Mouse (Mus musculus) gastrocnemius, adult 18-20 months (tissue): Measurements from ENCODE around the gene Fgf2. TPM values are rescaled to one million over a fixed set of nuclear protein-coding genes. Genes with fewer than 3 reads are reported as not detected.
A peak's percentile ranks its signal among the peaks of the same experiment; 100 is the strongest.

Experiments
- DNase-seq: peaks from one replicate; pipeline ENCODE4 v3.0.0; 2021; ENCODE audit warnings: low spot score
- total RNA-seq, 2 experiments: library from RNA; stranded (reverse); gene quantifications; 2 replicates each; pipeline ENCODE4 v1.2.3; 2021

The Fgf2 gene
- total RNA-seq, 2 experiments from 2014 or later = 5.7 to 10.1 TPM

DNA sequence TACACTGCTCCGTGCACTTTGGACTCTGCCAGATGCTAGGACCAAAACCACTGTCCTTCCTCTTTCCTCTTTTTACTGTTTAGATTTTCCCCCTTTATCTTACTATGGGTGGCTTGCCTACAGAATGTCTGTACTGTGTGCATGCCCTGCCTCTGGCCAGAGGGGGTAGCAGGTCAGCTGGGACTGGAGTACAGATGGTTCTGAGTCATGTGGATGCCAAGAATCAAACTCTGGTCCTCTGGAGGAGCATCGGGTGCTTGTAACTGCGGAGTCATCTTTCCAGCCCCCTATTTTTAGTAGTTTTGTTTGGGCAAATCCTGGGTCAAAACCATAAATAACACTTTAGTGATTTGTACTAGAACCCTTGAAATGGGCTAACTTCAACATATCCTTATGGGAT is 65.3 kb downstream of the Fgf2 start:
- no peak for DNase-seq

DNA sequence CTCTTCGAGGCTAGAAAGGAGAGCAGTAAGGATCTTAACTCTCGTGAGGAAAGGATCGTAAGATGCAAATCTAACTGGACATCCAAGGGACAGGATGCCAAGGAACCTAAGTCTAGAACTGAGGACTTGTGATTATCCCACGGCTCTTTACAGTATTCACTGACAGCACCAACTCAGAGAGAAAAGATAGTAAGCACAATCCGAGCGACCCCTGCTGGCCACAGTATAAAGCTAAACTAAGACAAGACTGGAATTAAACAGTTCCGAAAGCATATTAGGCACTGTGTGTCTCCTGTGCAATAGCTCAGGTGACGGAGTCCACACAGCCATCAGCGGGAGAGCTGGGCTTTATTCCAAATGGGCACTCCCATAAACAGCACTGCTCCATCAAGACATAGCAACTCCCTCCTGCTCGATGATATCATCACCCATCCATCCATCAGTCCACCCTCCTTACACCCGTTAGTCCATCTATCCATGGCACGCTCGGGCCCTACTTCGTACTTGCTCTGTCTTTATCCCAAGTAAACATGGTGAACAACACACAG is 66.3 kb downstream of the Fgf2 start:
- DNase-seq = peak; percentile 85

DNA sequence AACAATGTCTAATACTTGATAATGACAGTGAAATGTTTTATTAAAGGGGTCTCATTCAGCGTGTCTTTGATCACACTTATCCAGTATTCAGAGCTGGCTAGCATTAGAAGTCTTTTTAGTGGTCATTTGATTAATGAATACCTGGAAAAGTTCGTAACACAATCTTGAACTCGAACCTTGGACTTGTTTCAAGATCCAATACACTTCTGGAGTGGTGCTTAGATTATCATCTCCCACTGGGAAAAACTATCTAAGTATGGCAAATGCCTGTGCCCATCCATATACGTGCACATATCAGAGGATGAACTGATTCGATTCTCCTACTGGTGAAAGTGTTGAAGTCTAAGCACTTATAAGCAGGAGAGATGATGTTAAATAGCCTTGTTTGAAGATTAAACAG is 70.2 kb downstream of the Fgf2 start:
- no peak for DNase-seq

DNA sequence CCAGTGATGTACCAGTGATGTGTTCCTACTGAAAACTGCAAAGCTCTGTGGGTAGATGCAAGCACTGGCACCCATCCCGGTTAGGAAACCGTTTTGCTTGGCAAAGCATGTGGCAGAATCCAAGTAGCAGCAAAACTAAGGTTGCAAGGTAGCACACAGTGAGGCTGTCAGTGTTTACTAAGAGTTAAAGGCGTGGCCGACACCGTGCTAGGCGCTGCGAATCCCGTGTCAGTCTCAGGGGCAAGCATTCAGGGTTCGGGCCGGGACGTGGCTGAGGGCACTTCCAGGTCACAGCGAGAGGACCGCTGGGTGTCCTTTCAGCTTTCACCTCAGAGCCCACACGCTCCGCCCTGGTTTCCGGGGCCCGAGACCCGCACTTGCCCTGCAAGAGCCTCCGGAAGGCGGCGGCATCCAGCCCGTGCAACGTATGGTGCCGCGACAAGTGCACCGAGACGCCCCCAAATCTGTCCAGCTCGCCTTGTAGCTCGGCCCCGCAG is 70.9 kb downstream of the Fgf2 start:
- peak; percentile 58 for DNase-seq

DNA sequence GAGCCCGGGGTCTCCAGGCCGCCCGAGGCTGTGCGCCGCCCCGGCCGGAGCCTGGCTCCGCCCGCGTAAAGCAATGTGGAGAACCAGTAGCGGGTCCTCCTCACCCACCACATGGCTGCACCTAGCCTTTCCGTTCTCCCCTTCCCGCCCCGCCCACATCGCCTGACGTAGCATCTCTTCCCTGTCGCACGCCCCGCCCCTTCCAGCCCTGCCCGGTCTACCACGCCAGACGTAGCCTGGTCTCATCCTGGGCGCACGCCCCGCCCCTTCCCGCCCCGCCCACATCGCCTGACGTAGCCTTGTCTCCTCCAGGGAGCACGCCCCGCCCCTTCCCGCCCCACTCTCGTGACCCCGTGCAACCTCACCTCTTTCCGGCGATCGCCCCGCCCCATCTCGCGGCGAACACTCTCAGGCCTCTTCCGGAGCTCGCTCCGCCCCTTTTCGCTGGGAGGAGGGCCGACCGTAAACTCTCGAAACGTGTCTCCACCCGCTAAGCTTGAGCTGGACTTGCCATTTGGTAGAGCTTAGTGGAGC is 71.4 kb downstream of the Fgf2 start, which contains the start of gene Spata5:
Gene Spata5, plus strand, starts transcription at position 439 of the 534 bp plus-strand sequence.
- DNase-seq = peak; percentile 97

DNA sequence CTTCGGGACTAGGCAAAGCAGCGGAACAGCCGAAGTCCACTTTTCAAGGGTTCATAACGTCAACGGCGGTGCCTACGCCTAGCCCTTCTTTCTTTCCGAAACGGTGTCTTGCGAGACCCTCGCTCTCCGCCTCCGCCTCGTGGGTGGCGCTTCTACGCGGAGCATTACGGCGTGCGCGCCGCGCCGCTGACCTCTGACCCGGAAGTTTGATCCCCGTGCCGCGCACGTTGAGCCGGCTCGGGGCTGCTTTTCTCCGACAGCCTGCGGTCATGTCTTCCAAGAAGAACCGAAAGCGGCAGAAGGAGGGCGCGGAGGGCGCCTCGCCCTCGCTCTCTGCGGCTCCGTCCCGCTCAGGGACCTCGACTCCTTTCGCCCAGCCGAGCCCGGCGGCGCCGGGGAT is 71.9 kb downstream of the Fgf2 start, which contains the start of gene Nudt6:
Gene Nudt6, minus strand, starts transcription at position 140 of the 400 bp plus-strand sequence.
- peak; percentile 87 for DNase-seq

DNA sequence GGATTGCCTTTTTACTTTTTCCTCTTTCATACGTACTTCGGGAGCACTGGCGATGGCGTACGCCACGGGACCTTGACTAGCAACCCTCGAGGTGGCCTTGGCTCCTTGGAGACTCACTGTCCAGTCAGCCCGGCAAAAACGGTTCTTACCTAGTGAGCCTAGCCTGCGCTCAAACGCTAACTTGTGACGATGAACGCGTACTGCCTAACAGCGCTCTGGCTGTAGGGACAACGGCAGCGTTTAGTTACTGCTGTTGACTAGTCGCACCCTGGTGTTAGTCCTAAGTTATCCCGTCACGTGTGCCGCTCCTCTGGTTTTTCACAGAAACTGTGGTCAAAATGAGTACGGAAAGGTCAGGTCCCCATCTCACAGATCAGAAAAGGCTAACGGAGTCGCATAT is 72.5 kb downstream of the Fgf2 start:
- no peak for DNase-seq

DNA sequence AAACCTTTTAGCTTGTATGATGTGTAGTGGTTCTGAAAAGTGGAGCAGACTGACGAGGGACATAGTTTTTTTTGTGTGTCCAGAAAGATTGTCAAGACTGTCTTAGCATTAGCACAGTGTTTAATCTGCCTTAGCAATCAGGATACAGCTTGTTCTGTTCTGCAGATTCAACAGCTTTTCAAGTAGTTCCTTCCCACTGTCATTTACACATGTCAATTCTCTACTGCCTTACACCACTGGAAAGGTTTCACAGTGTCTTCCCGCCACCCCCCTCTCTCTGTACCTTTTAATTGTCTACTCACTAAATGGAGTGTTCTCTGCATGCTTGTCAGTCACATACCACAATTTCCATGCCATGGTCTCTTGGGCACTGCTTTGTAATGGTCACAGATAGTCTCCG is 73.0 kb downstream of the Fgf2 start:
- DNase-seq = no peak

DNA sequence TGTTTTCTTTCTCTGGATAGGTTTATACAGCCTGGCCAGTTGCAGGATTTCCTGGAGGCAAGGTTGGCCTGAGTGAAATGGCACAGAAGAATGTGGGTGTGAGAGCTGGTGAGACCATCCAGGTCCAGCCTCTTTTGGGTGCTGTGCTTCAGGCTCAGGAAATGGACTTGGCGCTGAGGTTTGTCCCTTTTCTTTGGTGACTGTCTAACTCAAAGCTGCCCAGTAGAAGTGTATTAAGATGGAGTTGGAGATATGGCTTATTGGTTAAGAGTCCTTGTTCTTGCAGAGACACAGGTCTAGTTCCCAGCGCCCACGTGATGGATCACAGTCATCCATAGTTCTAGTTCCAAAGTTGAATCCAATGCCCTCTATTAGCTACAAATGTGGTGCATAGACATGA is 77.9 kb downstream of the Fgf2 start:
- no peak for DNase-seq

DNA sequence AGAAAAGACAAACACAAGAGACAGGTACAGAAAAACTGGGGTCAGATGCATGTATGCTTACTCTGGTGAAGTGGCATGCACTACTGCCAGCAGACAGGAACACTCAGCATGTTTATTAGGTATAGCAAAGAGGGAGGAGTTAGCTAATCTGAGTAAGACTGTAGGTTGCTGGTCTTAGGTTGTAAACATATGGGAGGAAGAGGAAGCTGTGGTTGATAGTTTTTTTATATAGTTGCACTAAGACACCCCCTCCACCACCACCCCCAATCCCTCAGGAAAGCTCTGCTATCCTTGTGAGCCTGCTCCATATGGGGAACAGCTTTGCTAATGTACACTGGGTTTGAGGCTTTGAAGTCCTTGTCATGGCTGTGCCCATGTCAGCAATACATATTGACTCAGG is 82.2 kb downstream of the Fgf2 start:
- no peak for DNase-seq

DNA sequence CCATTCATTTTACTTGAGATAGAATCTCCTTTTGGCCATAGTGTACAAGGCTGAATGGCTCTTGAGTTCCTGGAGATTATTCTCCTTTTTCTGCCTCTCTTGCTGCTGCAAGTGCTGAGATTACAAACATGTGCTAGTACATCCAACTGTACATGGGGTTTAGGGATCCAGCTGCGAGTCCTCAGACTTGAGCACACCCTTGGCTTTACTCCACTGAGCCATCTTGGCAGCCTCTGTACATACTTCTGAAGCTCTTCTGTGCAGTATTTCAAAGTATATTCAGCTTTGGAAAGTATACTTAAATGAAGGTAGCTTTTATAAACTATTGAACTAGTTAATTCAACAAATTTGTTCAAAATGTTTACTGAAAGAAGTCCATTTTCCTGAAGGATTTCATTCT is 91.6 kb downstream of the Fgf2 start:
- DNase-seq = no peak

DNA sequence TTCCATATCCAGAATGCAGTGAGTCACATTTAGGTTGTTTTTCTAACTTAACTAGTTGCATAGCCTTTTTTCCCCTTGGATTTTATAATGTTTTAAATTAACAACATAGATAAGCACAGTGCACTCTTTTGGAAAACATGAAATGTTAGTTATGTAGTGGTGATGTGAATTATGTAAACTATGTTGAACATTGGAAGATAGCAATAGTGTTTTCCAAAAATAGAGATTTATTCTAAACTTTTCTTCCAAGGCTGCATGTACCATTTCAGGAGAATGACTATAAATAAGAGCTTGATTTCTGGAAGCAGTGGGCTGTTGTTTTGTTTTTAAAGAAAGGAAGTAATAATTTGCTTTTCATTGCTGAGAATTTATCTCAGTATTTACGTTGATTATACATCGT is 95.3 kb downstream of the Fgf2 start:
- DNase-seq = no peak

DNA sequence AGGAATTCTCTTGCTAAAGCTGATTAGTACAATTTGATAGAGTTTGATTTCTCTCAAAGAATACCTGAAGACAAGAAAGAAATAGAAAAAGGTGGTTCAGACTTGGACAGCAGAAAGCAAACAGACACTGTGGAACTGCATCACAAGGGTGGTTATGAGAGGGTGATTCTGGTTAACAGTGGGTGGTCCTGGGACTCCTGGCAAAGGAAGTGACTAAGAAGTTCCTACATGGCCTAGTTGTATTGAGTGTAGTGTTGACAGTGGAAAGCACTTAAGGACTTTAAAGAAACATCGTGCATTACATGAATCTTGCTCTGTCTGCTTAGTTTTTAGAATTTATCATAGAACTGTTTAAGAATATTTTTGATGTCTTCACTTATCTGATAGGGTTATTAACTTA is 107.8 kb downstream of the Fgf2 start:
- DNase-seq = no peak

Other genes starting within 250 kb of the Fgf2 start
- gene Il2, start 222.4 kb upstream of the Fgf2 start, total RNA-seq = not detected
- not detected for gene Il21, start 115.7 kb upstream of the Fgf2 start, total RNA-seq
- gene Bbs12, start 35.8 kb upstream of the Fgf2 start, total RNA-seq = under 1 TPM; 0.50 to 0.57 TPM
- under 1 TPM in 1 of 2 experiments, not detected in 1; 0.23 TPM for gene Cetn4, start 35.6 kb upstream of the Fgf2 start, total RNA-seq
- 10 to 100 TPM in 1 of 2 experiments, 1 to 10 TPM in 1; 8.2 to 11.0 TPM for gene Spata5, start 71.5 kb downstream of the Fgf2 start, total RNA-seq
- 10 to 100 TPM; 25.4 to 26.8 TPM for gene Nudt6, start 71.9 kb downstream of the Fgf2 start, total RNA-seq